Mouse (Mus musculus) heart, embryonic 13.5 days (tissue): ENCODE measurements around the gene Lrmp. TPM values are rescaled to one million over a fixed set of nuclear protein-coding genes. Genes with fewer than 3 reads are reported as not detected.

Experiments
- ATAC-seq: fragments of 200-750 bp; cut with Nextera tagmentation; 2 replicates; pipeline ENCODE4 v1.8.0; 2017; ENCODE audit warnings: moderate TSS enrichment; ENCODE audit not compliant: insufficient number of reproducible peaks, low FRiP score, low TSS enrichment; ENCODE audit errors: extremely low read depth
- H3K27ac ChIP-seq: fragments of 300-500 bp; sonication (generic); replicated peaks from 2 replicates; pipeline ENCODE4 v1.5.1; 2015; ENCODE audit warnings: moderate library complexity, mild to moderate bottlenecking, inconsistent platforms
- H3K27me3 ChIP-seq: fragments of 300-500 bp; sonication (generic); replicated peaks from 2 replicates; pipeline ENCODE4 v1.6.1; 2015; ENCODE audit warnings: mild to moderate bottlenecking, inconsistent platforms
- H3K36me3 ChIP-seq: fragments of 300-500 bp; sonication (generic); 2 replicates; pipeline ENCODE4 v1.6.1; 2015; ENCODE audit warnings: mild to moderate bottlenecking, inconsistent platforms
- H3K4me1 ChIP-seq: fragments of 300-500 bp; sonication (generic); 2 replicates; pipeline ENCODE4 v1.6.1; 2015; ENCODE audit warnings: inconsistent platforms
- H3K4me2 ChIP-seq: fragments of 300-500 bp; sonication (generic); 2 replicates; pipeline ENCODE4 v1.6.1; 2015; ENCODE audit warnings: inconsistent platforms, mild to moderate bottlenecking, moderate library complexity
- H3K4me3 ChIP-seq: fragments of 300-500 bp; sonication (generic); 2 replicates; pipeline ENCODE4 v1.5.1; 2015; ENCODE audit warnings: moderate library complexity, mild to moderate bottlenecking, inconsistent platforms
- H3K9ac ChIP-seq: fragments of 300-500 bp; sonication (generic); 2 replicates; pipeline ENCODE4 v1.6.1; 2015; ENCODE audit warnings: inconsistent platforms, mild to moderate bottlenecking, moderate library complexity
- H3K9me3 ChIP-seq: fragments of 300-500 bp; sonication (generic); 2 replicates; pipeline ENCODE4 v1.6.1; 2016; ENCODE audit warnings: inconsistent platforms
- WGBS: fragments of 180-500 bp; shearing (Covaris S2); methylation state at CpG from one replicate; pipeline ENCODE4 v1.1.7; 2015; ENCODE audit warnings: mixed read lengths; 5-methylcytosine and 5-hydroxymethylcytosine counted together
- polyA plus RNA-seq: library from polyadenylated mRNA; unstranded; fragments of >200 nt; fragmentation: Nextera tagmentation; extraction: Ambion mirVana; gene quantifications from 2 replicates; pipeline ENCODE4 v1.2.1, GENCODE M21; 2015

Gene Lrmp
- polyA plus RNA-seq, 1 experiment from 2014 or later = 2.2 TPM

DNA sequence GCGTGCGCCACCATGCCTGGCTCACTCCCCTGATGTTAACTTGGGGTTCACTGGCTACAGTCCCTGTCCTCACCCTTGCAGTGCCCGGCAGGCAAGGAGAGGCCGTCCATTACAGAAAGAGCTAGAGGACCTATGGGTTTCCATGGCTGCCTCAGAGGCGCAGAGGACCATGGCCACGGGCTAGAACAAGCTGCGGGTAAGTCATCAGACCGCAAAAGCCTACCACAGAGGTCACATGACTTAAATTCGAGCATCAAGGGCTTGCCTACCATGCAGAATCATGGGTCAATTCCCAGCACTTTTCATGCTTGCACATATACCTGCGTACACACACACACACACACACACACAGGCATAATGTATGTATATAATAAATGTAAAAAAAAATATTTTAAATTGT is 10.0 kb upstream of the Lrmp start:
- no peak overlapping the region for H3K9ac ChIP-seq
- H3K36me3 ChIP-seq = no peaks in the 10 kb centered on the region
- no peaks in the 10 kb centered on the region for H3K27me3 ChIP-seq
- peaks cover 20% of the 10 kb centered on the region for H3K4me1 ChIP-seq
- H3K27ac ChIP-seq = no peak overlapping the region
- H3K4me2 ChIP-seq = no peak overlapping the region
- ATAC-seq = no peak
- WGBS = 88% methylated on average over 10 of the region's 10 CpGs
- H3K4me3 ChIP-seq = no peak overlapping the region
- no peaks in the 10 kb centered on the region for H3K9me3 ChIP-seq

DNA sequence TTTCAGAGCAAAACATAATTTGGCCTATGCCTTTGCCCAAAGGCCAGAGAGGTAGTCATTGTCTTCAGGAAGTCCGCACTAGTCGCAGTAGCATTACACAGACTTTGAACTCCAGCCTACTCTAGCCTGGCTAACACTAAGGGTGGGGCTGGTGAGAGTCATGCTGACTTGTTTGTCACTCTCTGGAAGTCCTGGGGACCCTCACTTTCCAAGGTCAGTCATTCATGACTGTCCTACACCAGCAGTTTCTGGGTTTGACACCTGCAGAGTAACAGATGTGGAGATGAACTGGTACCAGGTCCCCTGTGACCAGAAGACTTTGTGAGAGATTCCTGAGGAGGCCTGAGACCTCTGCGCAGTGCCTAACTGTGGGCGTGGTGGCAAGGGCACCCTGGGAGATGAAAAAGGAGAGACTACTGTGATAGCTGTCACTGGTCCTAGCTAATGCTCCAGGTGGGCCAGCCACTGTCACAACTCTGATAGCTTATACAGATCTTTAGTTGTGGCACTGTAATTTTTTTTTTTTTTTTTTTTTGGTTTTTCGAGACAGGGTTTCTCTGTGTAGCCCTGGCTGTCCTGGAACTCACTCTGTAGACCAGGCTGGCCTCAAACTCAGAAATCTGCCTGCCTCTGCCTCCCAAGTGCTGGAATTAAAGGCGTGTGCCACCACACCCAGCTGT is 9.2 kb upstream of the Lrmp start:
- no peak overlapping the region for H3K4me2 ChIP-seq
- 74% methylated on average over 6 of the region's 6 CpGs for WGBS
- no peak overlapping the region for H3K9ac ChIP-seq
- ATAC-seq = no peak
- H3K4me1 ChIP-seq = peaks cover 11% of the 10 kb centered on the region
- no peaks in the 10 kb centered on the region for H3K36me3 ChIP-seq
- H3K27ac ChIP-seq = no peak overlapping the region
- no peaks in the 10 kb centered on the region for H3K9me3 ChIP-seq
- H3K4me3 ChIP-seq = no peak overlapping the region
- H3K27me3 ChIP-seq = no peaks in the 10 kb centered on the region

DNA sequence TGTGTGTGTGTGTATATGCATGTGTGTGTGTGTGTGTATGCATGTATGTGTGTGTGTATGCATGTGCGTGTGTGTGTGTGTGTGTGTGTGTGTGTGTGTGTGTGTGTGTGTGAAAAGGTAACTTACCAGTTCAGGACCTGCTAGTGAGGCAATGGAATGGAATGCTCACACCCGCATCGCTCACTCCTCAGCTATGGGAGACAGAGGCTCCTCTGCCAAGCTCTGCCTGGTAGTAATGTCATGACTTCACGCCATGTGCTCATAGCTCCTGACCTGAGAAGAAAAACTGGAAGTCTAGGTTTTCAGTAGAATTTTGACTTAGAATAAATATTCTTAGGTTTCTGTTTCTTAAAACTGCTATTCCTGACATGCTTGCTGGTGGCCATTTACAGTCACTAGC is 4.7 kb upstream of the Lrmp start:
- Histone ChIP-seq H3K9ac (no peak overlapping the region), H3K27ac (no peak overlapping the region), H3K36me3 (no peaks in the 10 kb centered on the region), H3K4me2 (no peak overlapping the region), H3K9me3 (no peaks in the 10 kb centered on the region), H3K4me3 (no peak overlapping the region), H3K27me3 (no peaks in the 10 kb centered on the region), H3K4me1 (no peaks in the 10 kb centered on the region)
- WGBS = 82% methylated on average over 4 of the region's 4 CpGs
- no peak for ATAC-seq

DNA sequence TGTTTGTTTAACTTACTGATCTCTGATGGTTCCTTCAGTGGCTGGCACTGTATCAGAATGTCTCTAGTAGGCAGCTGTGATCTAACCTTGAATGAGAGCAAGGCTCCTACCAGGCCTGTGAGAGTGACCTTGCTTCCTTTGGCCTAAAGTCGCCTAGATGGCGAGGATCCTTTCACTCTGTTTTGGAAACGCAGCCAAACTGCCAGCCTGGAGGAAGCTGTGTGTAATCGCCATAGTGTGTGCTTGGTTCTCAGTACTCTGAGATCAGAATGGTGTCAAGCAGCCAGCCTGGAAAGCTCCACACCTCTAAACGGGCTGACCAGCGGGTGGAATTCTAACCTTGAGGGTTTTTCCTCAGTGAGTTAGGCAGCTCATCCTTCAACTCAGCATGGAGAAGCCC is 2.6 kb upstream of the Lrmp start:
- H3K27ac ChIP-seq = no peak overlapping the region
- H3K9me3 ChIP-seq = no peaks in the 10 kb centered on the region
- no peak overlapping the region for H3K9ac ChIP-seq
- WGBS = 43% methylated on average over 6 of the region's 6 CpGs
- no peaks in the 10 kb centered on the region for H3K36me3 ChIP-seq
- peaks cover 9% of the 10 kb centered on the region; the same call in 1 of the 2 replicates for H3K4me1 ChIP-seq
- H3K4me2 ChIP-seq = no peak overlapping the region
- H3K4me3 ChIP-seq = no peak overlapping the region
- ATAC-seq = no peak
- H3K27me3 ChIP-seq = no peaks in the 10 kb centered on the region

DNA sequence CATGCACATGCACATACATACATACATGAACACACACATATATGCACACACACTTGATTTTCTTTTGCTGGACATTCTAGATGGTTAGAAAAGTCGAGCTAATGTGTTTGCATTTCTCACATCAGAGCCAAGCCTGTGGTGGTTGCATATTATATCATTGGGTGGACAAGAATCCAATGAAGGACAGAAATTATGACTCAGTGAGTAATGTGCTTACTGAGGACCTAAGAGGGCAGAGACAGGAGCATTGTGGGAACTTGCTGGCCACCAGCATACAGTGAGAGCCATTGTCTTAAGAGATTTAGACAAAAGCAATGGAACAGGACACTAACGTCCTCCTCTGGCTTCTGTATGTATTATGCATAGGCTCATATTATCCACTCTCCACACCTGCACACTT is 892 bp upstream of the Lrmp start:
- no peak overlapping the region for H3K4me2 ChIP-seq
- 72% methylated on average over 2 of the region's 2 CpGs for WGBS

DNA sequence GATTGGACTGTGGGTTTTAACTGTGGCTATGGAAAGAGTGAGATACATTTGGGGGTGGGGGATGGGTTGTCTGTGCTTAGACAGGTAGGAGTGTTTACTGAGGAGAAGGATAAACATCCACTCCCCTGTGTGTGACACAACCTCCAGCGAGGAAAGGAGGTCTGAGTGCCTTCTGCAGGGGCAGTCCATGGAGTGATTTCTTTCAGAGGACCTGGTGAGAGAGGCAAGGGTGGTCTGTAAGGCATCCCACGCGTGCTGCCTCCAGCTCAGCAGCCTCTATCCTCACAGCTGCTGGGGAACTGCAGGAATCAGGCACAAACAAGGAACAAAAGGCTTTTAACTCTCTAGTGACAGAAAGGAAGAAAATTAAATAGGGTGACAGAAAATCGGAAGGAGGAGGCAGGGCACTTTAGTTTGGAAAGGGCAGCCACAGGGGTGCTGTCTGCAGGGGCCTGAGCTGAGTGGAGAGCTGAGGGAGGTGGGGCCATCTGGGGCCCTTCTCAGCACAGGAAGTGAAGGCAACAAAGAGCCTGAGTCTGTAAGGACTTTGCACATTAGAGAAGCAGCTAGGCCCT is 732 bp downstream of the Lrmp start:
- no peak overlapping the region for H3K4me3 ChIP-seq
- WGBS = 33% methylated on average over 4 of the region's 4 CpGs

More for the DNA sequence above, 892 bp upstream of the Lrmp start:
- Histone ChIP-seq H3K4me3 (no peak overlapping the region), H3K9ac (no peak overlapping the region), H3K27ac (no peak overlapping the region), H3K9me3 (no peaks in the 10 kb centered on the region), H3K36me3 (no peaks in the 10 kb centered on the region), H3K27me3 (no peaks in the 10 kb centered on the region), H3K4me1 (peaks cover 9% of the 10 kb centered on the region; the same call in 1 of the 2 replicates)
- ATAC-seq = no peak

DNA sequence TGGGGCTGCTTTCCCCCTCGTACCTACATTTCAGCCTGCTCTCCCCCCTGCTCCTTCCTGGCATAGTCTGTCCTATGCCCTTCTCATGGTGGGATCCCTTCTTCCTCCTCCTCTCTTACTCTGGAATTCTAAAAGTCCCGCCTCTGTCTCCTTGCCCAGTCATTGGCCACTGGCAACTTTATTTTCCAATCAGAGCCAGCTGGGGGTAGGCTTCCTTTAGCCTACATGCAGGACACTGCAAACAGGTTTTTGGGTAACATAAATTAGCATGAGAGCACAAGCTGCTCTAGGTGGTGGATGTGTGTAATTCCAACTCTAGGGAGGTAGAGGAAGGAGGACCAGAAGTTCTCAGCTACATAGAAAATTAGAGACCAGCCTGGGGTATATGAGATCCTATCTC is 4.6 kb downstream of the Lrmp start:
- no peak overlapping the region for H3K27ac ChIP-seq
- no peaks in the 10 kb centered on the region for H3K36me3 ChIP-seq
- peak overlapping the region; percentile 52; the same call in 1 of the 2 replicates for H3K4me2 ChIP-seq
- ATAC-seq = no peak
- H3K27me3 ChIP-seq = no peaks in the 10 kb centered on the region
- no peak overlapping the region for H3K4me3 ChIP-seq
- peaks cover 55% of the 10 kb centered on the region for H3K4me1 ChIP-seq
- H3K9ac ChIP-seq = no peak overlapping the region
- WGBS = 52% methylated on average over 2 of the region's 2 CpGs
- H3K9me3 ChIP-seq = no peaks in the 10 kb centered on the region

More for the DNA sequence above, 732 bp downstream of the Lrmp start:
- 0 out of 2 replicates have a peak overlapping the region, but pooled peaks have one; percentile 42 for H3K9ac ChIP-seq
- no peaks in the 10 kb centered on the region for H3K27me3 ChIP-seq
- no peak overlapping the region for H3K4me2 ChIP-seq
- no peak; the same call in 1 of the 2 replicates for ATAC-seq
- peak overlapping the region; percentile 29 for H3K27ac ChIP-seq
- peaks cover 26% of the 10 kb centered on the region for H3K4me1 ChIP-seq
- H3K9me3 ChIP-seq = no peaks in the 10 kb centered on the region
- H3K36me3 ChIP-seq = no peaks in the 10 kb centered on the region

DNA sequence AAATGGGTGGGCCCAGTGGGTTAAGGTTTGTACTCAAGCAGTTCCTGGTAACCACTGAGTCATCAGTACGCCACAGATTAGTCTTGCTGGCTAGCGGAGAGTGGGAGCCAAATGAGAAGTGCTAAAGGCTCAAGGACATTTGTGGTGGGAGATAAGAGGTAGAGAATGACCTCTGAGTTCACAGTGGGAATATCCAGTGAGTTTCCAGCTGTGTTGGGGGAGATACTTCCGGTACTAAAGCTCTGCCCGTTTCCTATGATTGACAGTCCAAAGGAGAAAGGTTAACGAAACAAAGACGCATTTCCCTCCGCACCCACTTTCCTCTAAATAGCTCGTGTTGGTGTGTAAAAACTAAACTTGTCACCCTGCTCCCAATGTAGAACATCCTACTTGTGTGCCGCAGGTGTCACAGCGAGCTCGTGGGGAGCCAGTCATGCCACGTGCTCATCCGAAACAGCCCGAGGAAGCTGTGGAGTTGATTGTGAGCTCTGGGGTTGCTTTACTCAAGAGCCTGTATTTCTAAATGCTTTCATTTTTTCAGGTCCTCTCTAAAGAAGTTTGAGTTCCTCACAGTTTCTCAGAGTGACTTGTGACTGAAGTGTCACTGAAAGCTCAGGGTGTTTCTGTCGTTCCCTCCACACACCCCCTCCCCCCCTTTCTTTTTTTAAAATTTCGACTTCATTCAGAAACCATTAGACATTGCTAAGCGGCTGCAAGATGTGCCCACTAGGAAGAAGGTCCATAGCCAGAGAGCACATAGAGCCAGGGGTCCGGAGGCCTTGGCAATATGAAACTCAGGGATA is 5.5 kb downstream of the Lrmp start:
- Histone ChIP-seq H3K27me3 (no peaks in the 10 kb centered on the region), H3K36me3 (no peaks in the 10 kb centered on the region), H3K27ac (peak overlapping the region; percentile 63), H3K4me1 (peaks cover 64% of the 10 kb centered on the region), H3K9me3 (no peaks in the 10 kb centered on the region), H3K4me3 (0 out of 2 replicates have a peak overlapping the region, but pooled peaks have one; percentile 5), H3K9ac (no peak overlapping the region), H3K4me2 (peak overlapping the region; percentile 52)
- WGBS = 24% methylated on average over 18 of the region's 18 CpGs
- no peak for ATAC-seq

DNA sequence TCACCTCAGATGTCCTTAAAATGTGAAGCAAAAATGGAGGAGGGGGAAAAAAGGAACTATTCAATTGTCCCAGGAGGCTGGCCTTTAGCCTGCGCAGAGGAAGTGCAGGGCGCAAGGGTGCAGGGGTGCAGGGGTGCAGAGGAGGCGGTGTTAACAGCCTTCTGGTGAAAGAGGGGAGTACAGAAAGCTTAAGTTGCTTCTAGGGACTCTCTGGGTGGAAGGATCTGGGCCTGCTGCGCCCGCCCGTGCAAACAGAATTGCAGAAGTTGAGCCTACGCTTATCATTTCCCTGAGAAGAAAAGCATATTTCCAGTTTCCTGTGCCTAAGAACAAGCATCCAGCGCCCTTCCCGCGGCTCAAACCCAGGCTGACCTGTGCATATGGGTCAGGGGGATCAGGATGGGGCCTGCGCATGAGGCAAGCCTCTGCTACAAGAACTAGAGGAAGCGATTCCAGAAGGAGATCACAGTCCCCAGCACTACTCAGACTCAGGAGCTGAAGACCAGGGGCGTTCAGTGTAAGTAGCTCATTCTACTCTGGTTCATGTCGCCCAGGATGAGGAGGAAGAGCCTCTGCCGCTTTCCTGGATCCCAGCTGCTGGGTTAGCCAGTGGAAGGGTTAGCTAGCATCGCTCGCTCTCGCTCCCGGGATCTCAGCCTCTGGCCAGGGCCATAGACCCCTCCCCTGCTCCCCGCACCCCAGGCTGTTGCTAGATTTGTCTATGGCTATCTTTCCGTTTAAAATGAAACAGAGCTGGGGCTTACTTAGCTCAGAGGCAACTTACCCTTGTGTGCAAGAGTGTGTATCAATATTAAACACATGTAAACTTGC is 6.4 kb downstream of the Lrmp start:
- Histone ChIP-seq H3K27ac (peak overlapping the region; percentile 63), H3K36me3 (no peaks in the 10 kb centered on the region), H3K9ac (peak overlapping the region; percentile 42; the same call in 1 of the 2 replicates), H3K9me3 (no peaks in the 10 kb centered on the region), H3K4me1 (peaks cover 58% of the 10 kb centered on the region), H3K4me2 (peak overlapping the region; percentile 52; the same call in 1 of the 2 replicates), H3K4me3 (0 out of 2 replicates have a peak overlapping the region, but pooled peaks have one; percentile 1), H3K27me3 (no peaks in the 10 kb centered on the region)
- 45% methylated on average over 21 of the region's 21 CpGs for WGBS
- ATAC-seq = no peak

DNA sequence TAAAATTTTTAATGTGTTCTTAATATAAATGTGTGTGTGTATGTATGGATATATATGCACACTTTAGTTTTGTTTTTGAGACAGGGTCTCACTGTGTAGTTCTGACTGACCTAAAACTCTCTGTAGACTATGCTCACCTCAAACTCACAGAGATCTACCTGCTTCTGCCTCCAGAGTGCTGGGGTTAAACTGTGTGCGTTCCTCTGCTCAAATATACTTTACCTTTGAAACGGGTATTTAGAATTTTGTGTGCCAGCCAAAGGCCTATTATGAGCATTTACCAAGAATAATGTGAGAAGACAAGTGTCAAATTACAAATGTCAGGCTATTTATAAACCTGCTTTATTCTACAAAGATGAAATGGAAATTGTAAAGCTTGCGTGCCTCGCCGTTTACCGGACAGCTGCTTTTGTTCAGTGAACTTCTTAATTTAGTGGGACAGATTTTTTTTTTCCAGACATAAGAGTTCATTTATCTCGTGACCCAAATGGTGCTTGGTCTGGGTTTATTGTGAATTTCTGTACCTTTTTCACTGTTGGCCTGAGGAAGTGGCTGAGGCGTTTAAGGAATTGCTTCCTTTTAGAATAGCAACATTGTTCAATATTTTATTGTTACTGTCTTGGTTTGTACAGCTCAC is 7.1 kb downstream of the Lrmp start:
- Histone ChIP-seq H3K4me2 (peak overlapping the region; percentile 29), H3K27me3 (no peaks in the 10 kb centered on the region), H3K9ac (no peak overlapping the region), H3K36me3 (no peaks in the 10 kb centered on the region), H3K9me3 (no peaks in the 10 kb centered on the region), H3K4me3 (0 out of 2 replicates have a peak overlapping the region, but pooled peaks have one; percentile 1), H3K27ac (peak overlapping the region; percentile 63; the same call in 1 of the 2 replicates), H3K4me1 (peaks cover 58% of the 10 kb centered on the region)
- WGBS = 60% methylated on average over 8 of the region's 8 CpGs
- no peak for ATAC-seq
